Mouse (Mus musculus) MEL (cell line): ENCODE results near the gene Agbl2. TPM values are rescaled to one million over a fixed set of nuclear protein-coding genes. Genes with fewer than 3 reads are reported as not detected.

ENCODE experiments used
- DNase-seq: peaks from one replicate; pipeline ENCODE4 v3.0.0; 2011; ENCODE audit warnings: low read depth, low spot score
- H3K27ac ChIP-seq: 2 replicates; pipeline ENCODE4 v1.5.1; 2012; ENCODE audit warnings: low read depth, mild to moderate bottlenecking, control low read depth, low read length, moderate library complexity; ENCODE audit not compliant: control insufficient read depth
- H3K27me3 ChIP-seq, 2 experiments: fragments of 150-350 bp in 1 of 2; sonication (generic) in 1 of 2; 2 replicates each; pipeline ENCODE4 v1.6.1; 2012; ENCODE audit warnings: low read length in 2 of 2, mild to moderate bottlenecking in 2 of 2, improper control_type of control experiment in 1 of 2, moderate library complexity in 1 of 2; ENCODE audit not compliant: insufficient read depth in 2 of 2, control insufficient read depth in 1 of 2
- H3K36me3 ChIP-seq, 2 experiments: 2 replicates each; pipeline ENCODE4 v1.6.1; 2012 to 2014; ENCODE audit warnings: low read length in 2 of 2, improper control_type of control experiment in 1 of 2, inconsistent platforms in 1 of 2, mild to moderate bottlenecking in 1 of 2; ENCODE audit not compliant: insufficient read depth in 2 of 2, control insufficient read depth in 1 of 2
- H3K4me1 ChIP-seq, 2 experiments: fragments of 150-350 bp in 1 of 2; sonication (generic) in 1 of 2; 2 replicates each; pipeline ENCODE4 v1.6.1; 2012; ENCODE audit warnings: low read length in 2 of 2, improper control_type of control experiment in 1 of 2, mild to moderate bottlenecking in 1 of 2; ENCODE audit not compliant: insufficient read depth in 2 of 2, control insufficient read depth in 1 of 2
- H3K4me3 ChIP-seq, 2 experiments: fragments of 150-350 bp in 1 of 2; sonication (generic) in 1 of 2; 2 replicates each; pipeline ENCODE4 v1.5.1; 2012; ENCODE audit warnings: low read depth in 2 of 2, low read length in 2 of 2, mild to moderate bottlenecking in 2 of 2, moderate library complexity in 2 of 2, control low read depth in 1 of 2, improper control_type of control experiment in 1 of 2; ENCODE audit not compliant: control insufficient read depth in 1 of 2, insufficient read depth in 1 of 2
- H3K79me2 ChIP-seq: 2 replicates; pipeline ENCODE4 v1.6.1; 2012; ENCODE audit warnings: mild to moderate bottlenecking, low read length, moderate library complexity; ENCODE audit not compliant: control insufficient read depth, poor library complexity, insufficient read depth
- H3K9ac ChIP-seq: 2 replicates; pipeline ENCODE4 v1.6.1; 2012; ENCODE audit warnings: low read depth, mild to moderate bottlenecking, control low read depth, low read length, moderate library complexity; ENCODE audit not compliant: control insufficient read depth, poor library complexity, severe bottlenecking
- H3K9me3 ChIP-seq: fragments of 150-350 bp; sonication (generic); replicated peaks from 2 replicates; pipeline ENCODE4 v1.6.1; 2012; ENCODE audit warnings: mild to moderate bottlenecking, low read length, improper control_type of control experiment, moderate library complexity; ENCODE audit not compliant: insufficient read depth
- BHLHE40 ChIP-seq: IDR thresholded peaks from 2 replicates; pipeline ENCODE4 v1.6.1; 2012; ENCODE audit warnings: low read depth, mild to moderate bottlenecking, inconsistent platforms, low read length, improper control_type of control experiment, borderline replicate concordance
- CTCF ChIP-seq, 3 experiments: IDR thresholded peaks in 2 of 3; conservative IDR thresholded peaks in 1 of 3; 2 replicates each; pipeline ENCODE4 v1.5.1; 2011 to 2012; ENCODE audit warnings: low read length in 3 of 3, low read depth in 2 of 3, mild to moderate bottlenecking in 2 of 3, improper control_type of control experiment in 1 of 3, inconsistent platforms in 1 of 3, mixed read lengths in 1 of 3, moderate library complexity in 1 of 3; ENCODE audit not compliant: control insufficient read depth in 1 of 3, insufficient read depth in 1 of 3, poor library complexity in 1 of 3, severe bottlenecking in 1 of 3
- EP300 ChIP-seq, 2 experiments: IDR thresholded peaks; 2 replicates each; pipeline ENCODE4 v1.6.1; 2011; ENCODE audit warnings: improper control_type of control experiment in 2 of 2, low read length in 2 of 2, low read depth in 1 of 2, mild to moderate bottlenecking in 1 of 2
- ETS1 ChIP-seq: IDR thresholded peaks from 2 replicates; pipeline ENCODE4 v1.6.1; 2012; ENCODE audit warnings: low read depth, mild to moderate bottlenecking, inconsistent platforms, low read length, improper control_type of control experiment, moderate library complexity
- GABPA ChIP-seq: IDR thresholded peaks from 2 replicates; pipeline ENCODE4 v1.6.1; 2012; ENCODE audit warnings: low read depth, mild to moderate bottlenecking, inconsistent platforms, low read length, improper control_type of control experiment, moderate library complexity
- GATA1 ChIP-seq: IDR thresholded peaks from 2 replicates; pipeline ENCODE4 v1.6.1; 2011; ENCODE audit warnings: low read depth, low read length, improper control_type of control experiment
- MAFK ChIP-seq: IDR thresholded peaks from 2 replicates; pipeline ENCODE4 v1.6.1; 2011; ENCODE audit warnings: low read depth, mild to moderate bottlenecking, low read length, improper control_type of control experiment, borderline replicate concordance
- MAX ChIP-seq: IDR thresholded peaks from 2 replicates; pipeline ENCODE4 v1.6.1; 2011; ENCODE audit warnings: low read length, improper control_type of control experiment
- MEF2A ChIP-seq: IDR thresholded peaks from 2 replicates; pipeline ENCODE4 v1.6.1; 2014; ENCODE audit warnings: low read depth, mild to moderate bottlenecking, inconsistent platforms, low read length, improper control_type of control experiment; ENCODE audit not compliant: poor library complexity, insufficient replicate concordance, severe bottlenecking; ENCODE audit errors: extremely low read depth
- MYC ChIP-seq: IDR thresholded peaks from 2 replicates; pipeline ENCODE4 v1.6.1; 2011; ENCODE audit warnings: low read depth, mild to moderate bottlenecking, low read length, improper control_type of control experiment, moderate library complexity
- NELFE ChIP-seq: IDR thresholded peaks from 2 replicates; pipeline ENCODE4 v1.6.1; 2011; ENCODE audit warnings: low read depth, low read length, improper control_type of control experiment
- POLR2AphosphoS2 ChIP-seq: IDR thresholded peaks from 2 replicates; pipeline ENCODE4 v1.6.1; 2011; ENCODE audit warnings: low read length, improper control_type of control experiment
- RAD21 ChIP-seq: IDR thresholded peaks from 2 replicates; pipeline ENCODE4 v1.6.1; 2011; ENCODE audit warnings: mild to moderate bottlenecking, low read depth, low read length, improper control_type of control experiment
- RCOR1 ChIP-seq: IDR thresholded peaks from 2 replicates; pipeline ENCODE4 v1.6.1; 2012; ENCODE audit warnings: low read depth, mild to moderate bottlenecking, inconsistent platforms, low read length, improper control_type of control experiment
- SIN3A ChIP-seq: IDR thresholded peaks from 2 replicates; pipeline ENCODE4 v1.6.1; 2012; ENCODE audit warnings: low read length, improper control_type of control experiment, inconsistent platforms
- SMC3 ChIP-seq: IDR thresholded peaks from 2 replicates; pipeline ENCODE4 v1.6.1; 2011; ENCODE audit warnings: low read depth, low read length, improper control_type of control experiment
- TAL1 ChIP-seq: IDR thresholded peaks from 2 replicates; pipeline ENCODE4 v1.6.1; 2012; ENCODE audit warnings: mild to moderate bottlenecking, inconsistent platforms, low read length, moderate library complexity, mixed read lengths
- TBP ChIP-seq: IDR thresholded peaks from 2 replicates; pipeline ENCODE4 v1.8.0; 2011; ENCODE audit warnings: low read depth, low read length, improper control_type of control experiment
- TCF12 ChIP-seq: IDR thresholded peaks from 2 replicates; pipeline ENCODE4 v1.6.1; 2014; ENCODE audit warnings: low read depth, mild to moderate bottlenecking, inconsistent platforms, low read length, improper control_type of control experiment, moderate library complexity
- USF1 ChIP-seq: IDR thresholded peaks from 2 replicates; pipeline ENCODE4 v1.6.1; 2014; ENCODE audit warnings: low read depth, mild to moderate bottlenecking, inconsistent platforms, low read length, improper control_type of control experiment, moderate library complexity
- ZC3H11A ChIP-seq: IDR thresholded peaks from 2 replicates; pipeline ENCODE4 v1.6.1; 2012; ENCODE audit warnings: low read depth, mild to moderate bottlenecking, inconsistent platforms, low read length, improper control_type of control experiment
- ZKSCAN1 ChIP-seq: IDR thresholded peaks from 2 replicates; pipeline ENCODE4 v1.6.1; 2012; ENCODE audit warnings: low read depth, mild to moderate bottlenecking, inconsistent platforms, low read length, improper control_type of control experiment, moderate library complexity
- ZNF384 ChIP-seq: IDR thresholded peaks from 2 replicates; pipeline ENCODE4 v1.6.1; 2012; ENCODE audit warnings: low read depth, mild to moderate bottlenecking, inconsistent platforms, low read length, improper control_type of control experiment
- polyA plus RNA-seq, 2 experiments: library from polyadenylated mRNA; stranded (reverse) in 1 of 2; unstranded in 1 of 2; fragments of >175 nt in 1 of 2; fragments of >200 nt in 1 of 2; gene quantifications; 2 replicates each; pipeline versions ENCODE4 v1.2.1 to v1.2.4; 2012; ENCODE audit warnings: low replicate concordance in 2 of 2, low read depth in 1 of 2; ENCODE audit not compliant: insufficient read length in 2 of 2, insufficient read depth in 1 of 2, missing spikeins in 1 of 2
- total RNA-seq: library from RNA; depleted of rRNA; stranded (reverse); fragments of 300-350 nt; gene quantifications from 2 replicates; pipeline ENCODE4 v1.2.3, GENCODE M21; 2012

Gene Agbl2
- total and polyA plus RNA-seq, 3 experiments, result not detected

- DNase-seq, result peak; percentile 74
- peaks cover 1 to 25% of the 10 kb centered on the region in 2 experiments; a peak in 3 of 4 replicates for H3K36me3 ChIP-seq
- no peaks in the 10 kb centered on the region for H3K79me2 ChIP-seq
- peak overlapping the region in 1 of 2 experiments; percentile 23; a peak in 1 of 4 replicates for H3K4me3 ChIP-seq
- peaks cover 20 to 24% of the 10 kb centered on the region in 2 experiments for H3K4me1 ChIP-seq
- TF ChIP-seq SIN3A (peak; percentile 39; the same call in 1 of the 2 replicates), ZNF384 (no peak), TAL1 (peak; percentile 63), BHLHE40 (no peak), GATA1 (peak; percentile 79), ZKSCAN1 (no peak), POLR2AphosphoS2 (no peak), SMC3 (0 out of 2 replicates have a peak, but pooled peaks have one; percentile 24), RCOR1 (peak; percentile 59), MEF2A (peak; percentile 93; the same call in 1 of the 2 replicates), MAX (peak; percentile 43; the same call in 1 of the 2 replicates), NELFE (no peak), MYC (no peak), USF1 (no peak), TCF12 (peak; percentile 79), MAFK (no peak), EP300 (IDR thresholded peaks at IDR 0.05; ENCODE audit: low read depth in 1 of 2, low read length in 2 of 2) (peak; percentile 66 to 76), GABPA (no peak), ETS1 (peak; percentile 73)
- H3K27me3 ChIP-seq, result no peaks in the 10 kb centered on the region
- H3K9me3 ChIP-seq, result no peaks in the 10 kb centered on the region
- peak overlapping the region; percentile 66 for H3K27ac ChIP-seq
- H3K9ac ChIP-seq, result no peak overlapping the region
Observed at GRCm38 (mm10) chr2:90870136-90870601, 87.6 kb downstream of the Agbl2 start.

- no peak for DNase-seq
- Histone ChIP-seq H3K36me3 (peaks cover 0 to 27% of the 10 kb centered on the region in 2 experiments; a peak in 3 of 4 replicates), H3K27ac (no peak overlapping the region), H3K79me2 (no peaks in the 10 kb centered on the region)
- TF ChIP-seq TBP, result no peak
- TF ChIP-seq ZC3H11A, result peak; percentile 31; the same call in 1 of the 2 replicates
- TF ChIP-seq GABPA, result no peak
- TF ChIP-seq MYC, result no peak
- TF ChIP-seq EP300 (IDR thresholded peaks at IDR 0.05; ENCODE audit: low read depth in 1 of 2, low read length in 2 of 2), result no peak
- TF ChIP-seq SMC3, result peak; percentile 34; the same call in 1 of the 2 replicates
- no peak for TF ChIP-seq TCF12
- 0 out of 2 replicates have a peak, but pooled peaks have one; percentile 12 for TF ChIP-seq RCOR1
- TF ChIP-seq RAD21, result peak; percentile 45
- TF ChIP-seq ETS1, result no peak
- TF ChIP-seq CTCF (IDR thresholded peaks at IDR 0.05 in 2 of 3, conservative IDR thresholded peaks at IDR 0.05 in 1 of 3; ENCODE audit: control insufficient read depth in 1 of 3, insufficient read depth in 1 of 3, low read depth in 2 of 3, low read length in 3 of 3, poor library complexity in 1 of 3, severe bottlenecking in 1 of 3), result peak in 1 of 3 experiments; percentile 38; a peak in 2 of 6 replicates
- TF ChIP-seq, all 39 proteins: peak for 5
- Histone ChIP-seq H3K27me3 (no peaks in the 10 kb centered on the region), H3K4me3 (no peak overlapping the region), H3K4me1 (peaks cover 20 to 32% of the 10 kb centered on the region in 2 experiments), H3K9ac (no peak overlapping the region), H3K9me3 (no peaks in the 10 kb centered on the region)
Observed at GRCm38 (mm10) chr2:90871180-90871961, 88.8 kb downstream of the Agbl2 start.
